Mouse (Mus musculus): ENCODE data around the gene Gm28308. TPM values are rescaled to one million over a fixed set of nuclear protein-coding genes. Genes with fewer than 3 reads are reported as not detected.

The Gm28308 gene
- total and polyA plus RNA-seq, 3 experiments: not detected

DNA sequence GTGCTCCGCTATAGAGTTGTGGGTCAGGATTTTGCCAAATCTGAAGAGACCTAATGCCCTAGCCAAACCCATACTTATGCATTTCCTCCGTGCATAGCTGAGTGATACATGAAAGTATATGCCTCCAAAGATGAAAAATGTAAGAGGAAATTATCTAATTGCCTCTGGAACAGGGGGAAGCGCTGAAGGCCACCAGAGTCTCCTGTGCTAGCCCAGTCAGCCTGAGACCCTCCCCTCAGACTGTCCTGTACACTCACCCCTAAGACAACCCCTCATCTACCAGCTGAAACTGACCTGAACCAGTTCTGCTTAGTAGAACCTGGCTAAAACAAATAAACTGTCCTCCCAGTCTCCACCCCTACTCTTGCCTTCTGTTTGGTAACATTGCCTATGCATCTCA is 32.4 kb downstream of the Gm28308 start:
- DNase-seq (ENCODE audit: low read depth, low spot score): no peak
- no peaks in the 10 kb centered on the region for H3K27me3 ChIP-seq (ENCODE audit: control insufficient read depth in 1 of 2, insufficient read depth in 2 of 2, low read length in 2 of 2)
- no peaks in the 10 kb centered on the region for H3K36me3 ChIP-seq (ENCODE audit: control insufficient read depth in 1 of 2, insufficient read depth in 2 of 2, low read length in 2 of 2)
- H3K9ac ChIP-seq (ENCODE audit: control insufficient read depth, low read depth, low read length, poor library complexity, severe bottlenecking): no peak overlapping the region
- H3K4me3 ChIP-seq (ENCODE audit: control insufficient read depth in 1 of 2, insufficient read depth in 1 of 2, low read depth in 2 of 2, low read length in 2 of 2): no peak overlapping the region
- no peaks in the 10 kb centered on the region for H3K4me1 ChIP-seq (ENCODE audit: control insufficient read depth in 1 of 2, insufficient read depth in 2 of 2, low read length in 2 of 2)
- no peaks in the 10 kb centered on the region for H3K79me2 ChIP-seq (ENCODE audit: control insufficient read depth, insufficient read depth, low read length, poor library complexity)
- TF ChIP-seq UBTF (IDR thresholded peaks at IDR 0.05; ENCODE audit: borderline replicate concordance, insufficient read depth, low read depth, low read length) (no peak), ZMIZ1 (IDR thresholded peaks at IDR 0.05; ENCODE audit: low read depth, low read length) (no peak), RAD21 (IDR thresholded peaks at IDR 0.05; ENCODE audit: low read depth, low read length) (no peak), MXI1 (IDR thresholded peaks at IDR 0.05; ENCODE audit: low read depth, low read length) (no peak)
- H3K9me3 ChIP-seq (replicated peaks; ENCODE audit: insufficient read depth, low read length): no peaks in the 10 kb centered on the region
- H3K27ac ChIP-seq (ENCODE audit: control insufficient read depth, low read depth, low read length): no peak overlapping the region

DNA sequence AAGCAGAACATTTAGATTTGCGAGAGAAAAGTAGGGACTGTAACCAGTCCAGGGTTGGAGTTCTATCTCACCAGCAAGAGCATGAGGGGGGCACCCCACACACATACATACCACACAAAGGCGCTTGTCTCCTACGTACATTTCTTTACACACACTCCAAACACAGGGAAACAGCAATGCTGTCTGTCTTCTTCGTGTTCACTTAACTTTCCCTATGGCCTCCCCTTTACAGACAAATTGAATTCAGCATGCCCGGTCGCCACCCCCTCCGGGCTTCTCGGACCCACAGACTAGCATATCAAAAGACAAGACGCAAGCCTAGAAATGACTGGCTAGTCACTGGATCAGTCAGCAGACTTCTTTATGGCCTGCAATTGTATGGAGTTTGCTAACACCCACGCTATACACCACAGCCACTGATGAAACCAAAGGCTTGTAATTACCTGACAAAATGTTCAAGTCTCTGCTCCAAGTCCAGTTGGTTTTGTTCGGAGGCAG is 32.9 kb downstream of the Gm28308 start:
- Histone ChIP-seq H3K4me1 (ENCODE audit: control insufficient read depth in 1 of 2, insufficient read depth in 2 of 2, low read length in 2 of 2) (no peaks in the 10 kb centered on the region), H3K9me3 (replicated peaks; ENCODE audit: insufficient read depth, low read length) (no peaks in the 10 kb centered on the region), H3K27ac (ENCODE audit: control insufficient read depth, low read depth, low read length) (no peak overlapping the region), H3K27me3 (ENCODE audit: control insufficient read depth in 1 of 2, insufficient read depth in 2 of 2, low read length in 2 of 2) (no peaks in the 10 kb centered on the region), H3K4me3 (ENCODE audit: control insufficient read depth in 1 of 2, insufficient read depth in 1 of 2, low read depth in 2 of 2, low read length in 2 of 2) (no peak overlapping the region), H3K9ac (ENCODE audit: control insufficient read depth, low read depth, low read length, poor library complexity, severe bottlenecking) (no peak overlapping the region), H3K79me2 (ENCODE audit: control insufficient read depth, insufficient read depth, low read length, poor library complexity) (no peaks in the 10 kb centered on the region), H3K36me3 (ENCODE audit: control insufficient read depth in 1 of 2, insufficient read depth in 2 of 2, low read length in 2 of 2) (no peaks in the 10 kb centered on the region)
- DNase-seq (ENCODE audit: low read depth, low spot score): no peak
- TF ChIP-seq RCOR1 (IDR thresholded peaks at IDR 0.05; ENCODE audit: low read depth, low read length): no peak

- no peaks in the 10 kb centered on the region for H3K27me3 ChIP-seq (ENCODE audit: control insufficient read depth in 1 of 2, insufficient read depth in 2 of 2, low read length in 2 of 2)
- H3K4me1 ChIP-seq (ENCODE audit: control insufficient read depth in 1 of 2, insufficient read depth in 2 of 2, low read length in 2 of 2): no peaks in the 10 kb centered on the region
- H3K9ac ChIP-seq (ENCODE audit: control insufficient read depth, low read depth, low read length, poor library complexity, severe bottlenecking): no peak overlapping the region
- no peaks in the 10 kb centered on the region for H3K36me3 ChIP-seq (ENCODE audit: control insufficient read depth in 1 of 2, insufficient read depth in 2 of 2, low read length in 2 of 2)
- H3K9me3 ChIP-seq (replicated peaks; ENCODE audit: insufficient read depth, low read length): no peaks in the 10 kb centered on the region
- TF ChIP-seq TAL1 (IDR thresholded peaks at IDR 0.05; ENCODE audit: low read length) (no peak), ZKSCAN1 (IDR thresholded peaks at IDR 0.05; ENCODE audit: low read depth, low read length) (no peak), CHD1 (IDR thresholded peaks at IDR 0.05; ENCODE audit: low read depth, low read length) (no peak)
- no peak overlapping the region for H3K4me3 ChIP-seq (ENCODE audit: control insufficient read depth in 1 of 2, insufficient read depth in 1 of 2, low read depth in 2 of 2, low read length in 2 of 2)
- no peaks in the 10 kb centered on the region for H3K79me2 ChIP-seq (ENCODE audit: control insufficient read depth, insufficient read depth, low read length, poor library complexity)
- DNase-seq (ENCODE audit: low read depth, low spot score): no peak
- no peak overlapping the region for H3K27ac ChIP-seq (ENCODE audit: control insufficient read depth, low read depth, low read length)
Measured at GRCm38 (mm10) chr6:52179690-52180089, 33.4 kb downstream of the Gm28308 start.
